Mouse (Mus musculus): ENCODE results near the gene Stxbp5.

The Stxbp5 gene

GRCm38 (mm10) chr10:9859476-9859875, 41.4 kb downstream of the Stxbp5 start:
- no peak for DNase-seq (ENCODE audit: low read depth, low spot score)

- DNase-seq (ENCODE audit: low read depth, low spot score) = no peak
Measured at GRCm38 (mm10) chr10:9857850-9858249, 43.0 kb downstream of the Stxbp5 start.

GRCm38 (mm10) chr10:9856792-9857191, 44.1 kb downstream of the Stxbp5 start:
- DNase-seq (ENCODE audit: low read depth, low spot score) = no peak

GRCm38 (mm10) chr10:9846408-9846807, 54.5 kb downstream of the Stxbp5 start:
- DNase-seq (ENCODE audit: low read depth, low spot score) = no peak

GRCm38 (mm10) chr10:9839408-9839807, 61.5 kb downstream of the Stxbp5 start:
- DNase-seq (ENCODE audit: low read depth, low spot score) = no peak

- no peak for DNase-seq (ENCODE audit: low read depth, low spot score)
Measured at GRCm38 (mm10) chr10:9834986-9835385, 65.9 kb downstream of the Stxbp5 start.

GRCm38 (mm10) chr10:9832937-9833336, 67.9 kb downstream of the Stxbp5 start:
- no peak for DNase-seq (ENCODE audit: low read depth, low spot score)

GRCm38 (mm10) chr10:9829744-9830143, 71.1 kb downstream of the Stxbp5 start:
- DNase-seq (ENCODE audit: low read depth, low spot score) = no peak

- DNase-seq (ENCODE audit: low read depth, low spot score) = no peak
Measured at GRCm38 (mm10) chr10:9821299-9821698, 79.6 kb downstream of the Stxbp5 start.

GRCm38 (mm10) chr10:9818574-9818973, 82.3 kb downstream of the Stxbp5 start:
- no peak for DNase-seq (ENCODE audit: low read depth, low spot score)

- peak; percentile 51 for DNase-seq (ENCODE audit: low read depth, low spot score)
Measured at GRCm38 (mm10) chr10:9813926-9814325, 87.0 kb downstream of the Stxbp5 start.

GRCm38 (mm10) chr10:9807596-9807995, 93.3 kb downstream of the Stxbp5 start:
- DNase-seq (ENCODE audit: low read depth, low spot score) = no peak

- no peak for DNase-seq (ENCODE audit: low read depth, low spot score)
Measured at GRCm38 (mm10) chr10:9805341-9805740, 95.5 kb downstream of the Stxbp5 start.

GRCm38 (mm10) chr10:9803126-9803525, 97.8 kb downstream of the Stxbp5 start:
- no peak for DNase-seq (ENCODE audit: low read depth, low spot score)

GRCm38 (mm10) chr10:9801571-9801970, 99.3 kb downstream of the Stxbp5 start:
- no peak for DNase-seq (ENCODE audit: low read depth, low spot score)

GRCm38 (mm10) chr10:9799085-9799484, 101.8 kb downstream of the Stxbp5 start:
- DNase-seq (ENCODE audit: low read depth, low spot score) = no peak

- no peak for DNase-seq (ENCODE audit: low read depth, low spot score)
Measured at GRCm38 (mm10) chr10:9796429-9796828, 104.5 kb downstream of the Stxbp5 start.

- no peak for DNase-seq (ENCODE audit: low read depth, low spot score)
Measured at GRCm38 (mm10) chr10:9794429-9794828, 106.5 kb downstream of the Stxbp5 start.

- DNase-seq (ENCODE audit: low read depth, low spot score) = no peak
Measured at GRCm38 (mm10) chr10:9790947-9791346, 109.9 kb downstream of the Stxbp5 start.

- DNase-seq (ENCODE audit: low read depth, low spot score) = no peak
Measured at GRCm38 (mm10) chr10:9786461-9786860, 114.4 kb downstream of the Stxbp5 start.

GRCm38 (mm10) chr10:9785651-9786050, 115.2 kb downstream of the Stxbp5 start:
- DNase-seq (ENCODE audit: low read depth, low spot score) = no peak

GRCm38 (mm10) chr10:9779864-9780263, 121.0 kb downstream of the Stxbp5 start:
- no peak for DNase-seq (ENCODE audit: low read depth, low spot score)

- no peak for DNase-seq (ENCODE audit: low read depth, low spot score)
Measured at GRCm38 (mm10) chr10:9770261-9770660, 130.6 kb downstream of the Stxbp5 start.

- DNase-seq (ENCODE audit: low read depth, low spot score) = no peak
Measured at GRCm38 (mm10) chr10:9763831-9764230, 137.0 kb downstream of the Stxbp5 start.

Data from brain, embryonic 18.5 days (tissue).